Mouse (Mus musculus): ENCODE measurements around the gene Lsm10. TPM values are rescaled to one million over a fixed set of nuclear protein-coding genes. Genes with fewer than 3 reads are reported as not detected.

Lsm10 gene
- polyA plus RNA-seq, 1 experiment from 2014 or later, result 47.8 TPM

DNA sequence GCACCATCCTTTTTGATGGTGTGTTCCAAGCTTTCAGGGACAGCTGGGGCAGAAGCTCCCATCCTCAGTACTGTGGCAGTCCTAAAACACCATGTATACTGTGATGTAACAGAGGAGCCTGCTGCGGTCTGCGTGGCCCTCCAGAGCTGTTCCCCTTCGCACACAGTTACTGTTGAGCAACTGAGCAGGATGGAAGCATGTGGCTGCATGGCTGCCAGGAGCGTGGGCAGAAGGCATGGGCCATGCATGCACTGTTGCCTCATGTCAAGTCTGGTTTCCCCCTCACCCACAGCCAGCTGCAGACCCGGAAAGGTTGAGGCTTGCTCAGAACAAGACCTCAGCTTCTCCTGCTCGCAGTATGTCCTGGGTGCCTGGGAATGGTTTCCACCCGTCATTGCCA lies 31.2 kb upstream of the Lsm10 start:
- DNase-seq (no peak), ATAC-seq (ENCODE audit: low FRiP score, low TSS enrichment) (no peak)
- H3K4me3 ChIP-seq (replicated peaks; ENCODE audit: low read depth, low read length), result no peak overlapping the region
- H3K36me3 ChIP-seq (ENCODE audit: control insufficient read depth, insufficient read depth, low read length), result no peaks in the 10 kb centered on the region
- no peak overlapping the region for H3K4me2 ChIP-seq (ENCODE audit: low read length)
- H3K27ac ChIP-seq (replicated peaks; ENCODE audit: low read depth, low read length), result no peak overlapping the region
- 90% methylated on average over 7 of the region's 7 CpGs for WGBS
- no peaks in the 10 kb centered on the region for H3K27me3 ChIP-seq (ENCODE audit: control insufficient read depth, insufficient read depth, low read length)
- no peaks in the 10 kb centered on the region for H3K9me3 ChIP-seq (ENCODE audit: control insufficient read depth, low read length)
- no peak overlapping the region for H3K9ac ChIP-seq (replicated peaks; ENCODE audit: low read length)
- no peaks in the 10 kb centered on the region for H3K4me1 ChIP-seq (ENCODE audit: control insufficient read depth, insufficient read depth, low read length)

DNA sequence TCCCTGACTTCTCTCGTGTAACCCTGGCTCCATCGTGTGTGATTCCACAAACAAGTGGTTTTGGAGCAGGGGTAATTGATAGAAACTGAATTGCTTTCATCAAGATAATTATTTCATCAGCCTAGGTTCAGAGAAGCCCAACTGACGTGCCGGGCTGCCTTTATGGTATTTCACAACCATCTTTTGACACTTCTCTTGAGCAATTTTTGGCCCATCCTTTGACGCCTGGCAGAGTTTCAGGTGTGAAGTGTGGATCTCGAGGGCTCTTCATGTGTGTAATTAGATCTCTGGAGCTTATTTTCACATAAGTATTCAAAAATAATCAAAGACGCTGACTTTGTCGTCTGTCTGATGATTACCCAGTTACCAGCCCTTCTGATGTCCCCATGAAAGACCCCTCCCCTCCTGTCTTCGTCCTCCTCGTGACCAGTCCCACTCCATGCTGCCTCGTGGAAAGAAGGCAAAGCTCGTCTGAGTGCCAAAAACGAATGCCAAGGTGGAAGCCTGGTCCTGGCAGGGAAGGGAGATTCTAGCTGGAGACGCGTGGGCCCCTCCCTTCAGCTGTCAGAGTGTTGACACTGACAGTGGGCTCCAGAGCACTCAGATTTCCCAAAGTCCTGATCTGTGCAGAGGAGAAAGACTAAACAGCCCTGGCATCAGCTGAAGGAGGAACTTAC lies 28.9 kb upstream of the Lsm10 start:
- no peak for DNase-seq
- 80% methylated on average over 15 of the region's 15 CpGs for WGBS
- Histone ChIP-seq H3K4me3 (replicated peaks; ENCODE audit: low read depth, low read length) (no peak overlapping the region), H3K27ac (replicated peaks; ENCODE audit: low read depth, low read length) (no peak overlapping the region), H3K27me3 (ENCODE audit: control insufficient read depth, insufficient read depth, low read length) (no peaks in the 10 kb centered on the region), H3K9ac (replicated peaks; ENCODE audit: low read length) (no peak overlapping the region), H3K4me1 (ENCODE audit: control insufficient read depth, insufficient read depth, low read length) (no peaks in the 10 kb centered on the region), H3K9me3 (ENCODE audit: control insufficient read depth, low read length) (no peaks in the 10 kb centered on the region), H3K4me2 (ENCODE audit: low read length) (no peak overlapping the region), H3K36me3 (ENCODE audit: control insufficient read depth, insufficient read depth, low read length) (no peaks in the 10 kb centered on the region)
- no peak for ATAC-seq (ENCODE audit: low FRiP score, low TSS enrichment)

DNA sequence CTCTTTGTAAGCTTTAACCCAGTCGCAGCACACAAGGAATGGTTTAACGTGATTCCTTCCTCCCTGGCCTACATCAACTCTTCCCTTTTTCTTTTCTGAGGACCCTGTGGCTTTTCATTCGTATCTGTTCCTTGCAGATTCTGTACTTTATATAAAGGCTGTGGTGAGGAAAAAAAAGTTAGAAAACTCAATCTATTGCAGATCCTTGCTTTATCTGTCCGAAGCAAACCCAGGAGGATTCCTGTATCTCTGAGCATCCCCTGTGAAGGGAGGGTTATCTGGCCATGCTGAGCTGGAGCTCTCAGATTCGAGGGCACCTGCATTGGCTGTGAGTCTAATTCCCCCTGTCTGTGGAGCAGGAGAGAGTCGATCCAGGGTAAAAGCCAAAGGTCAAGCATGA lies 27.6 kb upstream of the Lsm10 start:
- Histone ChIP-seq H3K4me1 (ENCODE audit: control insufficient read depth, insufficient read depth, low read length) (no peaks in the 10 kb centered on the region), H3K9ac (replicated peaks; ENCODE audit: low read length) (no peak overlapping the region), H3K36me3 (ENCODE audit: control insufficient read depth, insufficient read depth, low read length) (no peaks in the 10 kb centered on the region), H3K27me3 (ENCODE audit: control insufficient read depth, insufficient read depth, low read length) (no peaks in the 10 kb centered on the region), H3K4me2 (ENCODE audit: low read length) (no peak overlapping the region), H3K27ac (replicated peaks; ENCODE audit: low read depth, low read length) (no peak overlapping the region), H3K4me3 (replicated peaks; ENCODE audit: low read depth, low read length) (no peak overlapping the region), H3K9me3 (ENCODE audit: control insufficient read depth, low read length) (no peaks in the 10 kb centered on the region)
- ATAC-seq (ENCODE audit: low FRiP score, low TSS enrichment) (no peak), DNase-seq (no peak)
- WGBS, result 87% methylated on average over 6 of the region's 6 CpGs

DNA sequence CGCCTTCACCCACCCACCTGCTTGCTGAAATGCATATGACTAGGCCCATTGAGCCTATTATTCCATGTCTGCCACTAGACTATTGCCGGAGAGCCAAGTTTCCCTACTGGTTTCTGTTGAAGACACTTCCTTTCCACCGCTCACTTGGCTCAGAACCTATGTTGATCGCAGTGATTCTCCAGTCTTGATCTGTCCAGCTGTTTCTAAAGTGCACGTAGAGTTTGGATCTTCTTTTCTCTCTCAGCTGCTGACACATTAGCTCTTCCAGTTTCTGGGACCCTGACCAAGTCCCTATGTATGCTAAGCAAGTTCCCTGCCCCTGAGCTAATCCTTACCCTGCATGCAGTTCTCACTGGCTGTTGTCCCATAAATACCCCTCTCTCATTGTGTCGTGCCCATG lies 18.6 kb upstream of the Lsm10 start:
- Histone ChIP-seq H3K4me3 (replicated peaks; ENCODE audit: low read depth, low read length) (no peak overlapping the region), H3K4me1 (ENCODE audit: control insufficient read depth, insufficient read depth, low read length) (no peaks in the 10 kb centered on the region), H3K27me3 (ENCODE audit: control insufficient read depth, insufficient read depth, low read length) (no peaks in the 10 kb centered on the region), H3K9me3 (ENCODE audit: control insufficient read depth, low read length) (no peaks in the 10 kb centered on the region), H3K9ac (replicated peaks; ENCODE audit: low read length) (no peak overlapping the region), H3K27ac (replicated peaks; ENCODE audit: low read depth, low read length) (no peak overlapping the region), H3K36me3 (ENCODE audit: control insufficient read depth, insufficient read depth, low read length) (peaks cover 21% of the 10 kb centered on the region), H3K4me2 (ENCODE audit: low read length) (no peak overlapping the region)
- no peak for DNase-seq
- 82% methylated on average over 6 of the region's 6 CpGs for WGBS
- ATAC-seq (ENCODE audit: low FRiP score, low TSS enrichment), result no peak

DNA sequence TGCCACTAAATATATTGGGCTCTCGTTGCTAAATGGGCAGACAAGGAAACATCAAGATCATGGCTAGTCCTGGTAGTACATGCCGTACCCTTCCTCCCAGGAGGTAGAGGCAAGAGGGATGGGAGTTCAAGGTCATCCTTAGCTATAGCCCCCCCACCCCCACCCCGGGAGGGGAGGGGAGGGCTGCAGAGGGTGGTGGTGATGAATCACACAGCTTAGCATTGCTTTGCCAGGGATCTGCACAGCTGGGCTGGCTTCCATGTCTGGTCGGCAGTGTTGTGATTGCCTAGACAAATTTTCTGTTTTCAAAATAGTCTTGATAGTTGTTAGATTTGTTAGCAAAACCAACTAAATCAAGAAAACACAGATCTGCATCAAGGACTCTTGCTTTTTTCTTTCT lies 17.2 kb upstream of the Lsm10 start:
- DNase-seq, result no peak
- H3K27me3 ChIP-seq (ENCODE audit: control insufficient read depth, insufficient read depth, low read length), result no peaks in the 10 kb centered on the region
- no peaks in the 10 kb centered on the region for H3K4me1 ChIP-seq (ENCODE audit: control insufficient read depth, insufficient read depth, low read length)
- no peak for ATAC-seq (ENCODE audit: low FRiP score, low TSS enrichment)
- H3K4me2 ChIP-seq (ENCODE audit: low read length), result no peak overlapping the region
- no peak overlapping the region for H3K4me3 ChIP-seq (replicated peaks; ENCODE audit: low read depth, low read length)
- 81% methylated on average over 4 of the region's 4 CpGs for WGBS
- H3K36me3 ChIP-seq (ENCODE audit: control insufficient read depth, insufficient read depth, low read length), result peaks cover 28% of the 10 kb centered on the region
- H3K9ac ChIP-seq (replicated peaks; ENCODE audit: low read length), result no peak overlapping the region
- no peak overlapping the region for H3K27ac ChIP-seq (replicated peaks; ENCODE audit: low read depth, low read length)
- no peaks in the 10 kb centered on the region for H3K9me3 ChIP-seq (ENCODE audit: control insufficient read depth, low read length)

DNA sequence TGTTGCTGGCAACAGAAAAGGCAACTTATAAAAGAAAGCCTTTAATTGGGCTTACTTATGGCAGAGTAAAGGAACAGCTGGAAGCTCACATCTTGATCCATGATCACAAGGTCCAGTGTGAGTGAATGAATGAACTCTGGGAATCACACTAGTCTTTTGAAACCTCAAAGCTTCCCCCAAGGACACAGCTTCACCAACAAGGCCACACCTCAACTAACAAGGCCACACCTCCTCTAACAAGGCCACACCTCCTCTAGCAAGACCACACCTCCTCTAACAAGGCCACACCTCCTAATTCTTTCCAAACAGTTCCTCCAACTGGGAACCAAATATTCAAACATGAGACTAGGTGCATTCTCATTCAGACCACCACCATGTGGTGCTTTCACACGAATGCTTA lies 14.8 kb upstream of the Lsm10 start:
- Histone ChIP-seq H3K4me2 (ENCODE audit: low read length) (no peak overlapping the region), H3K4me3 (replicated peaks; ENCODE audit: low read depth, low read length) (no peak overlapping the region), H3K4me1 (ENCODE audit: control insufficient read depth, insufficient read depth, low read length) (no peaks in the 10 kb centered on the region), H3K9ac (replicated peaks; ENCODE audit: low read length) (no peak overlapping the region), H3K36me3 (ENCODE audit: control insufficient read depth, insufficient read depth, low read length) (peaks cover 19% of the 10 kb centered on the region), H3K27me3 (ENCODE audit: control insufficient read depth, insufficient read depth, low read length) (no peaks in the 10 kb centered on the region), H3K27ac (replicated peaks; ENCODE audit: low read depth, low read length) (no peak overlapping the region), H3K9me3 (ENCODE audit: control insufficient read depth, low read length) (no peaks in the 10 kb centered on the region)
- 96% methylated on average over 1 of the region's 1 CpGs for WGBS
- ATAC-seq (ENCODE audit: low FRiP score, low TSS enrichment) (no peak), DNase-seq (no peak)

DNA sequence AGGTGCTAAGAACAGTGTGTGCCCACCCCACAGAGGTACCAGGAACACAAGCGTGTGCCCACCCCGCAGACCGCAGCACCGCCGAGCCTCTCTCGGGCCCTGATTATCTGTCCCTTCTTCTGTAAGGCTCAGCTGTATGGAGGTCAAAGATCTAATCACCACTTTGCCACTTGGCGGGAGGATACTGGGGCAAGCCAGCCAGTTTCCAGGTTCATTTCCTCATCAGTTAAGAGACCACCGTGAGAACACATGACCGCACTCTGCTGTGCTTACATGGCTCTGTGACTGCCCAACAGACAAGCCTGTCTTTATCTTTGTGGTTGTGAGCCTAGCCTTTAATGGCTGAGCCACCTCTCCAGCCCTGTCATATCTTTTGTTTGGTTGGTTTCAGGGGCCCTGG lies 13.4 kb upstream of the Lsm10 start:
- ATAC-seq (ENCODE audit: low FRiP score, low TSS enrichment) (no peak), DNase-seq (no peak)
- Histone ChIP-seq H3K27me3 (ENCODE audit: control insufficient read depth, insufficient read depth, low read length) (no peaks in the 10 kb centered on the region), H3K27ac (replicated peaks; ENCODE audit: low read depth, low read length) (no peak overlapping the region), H3K36me3 (ENCODE audit: control insufficient read depth, insufficient read depth, low read length) (peaks cover 23% of the 10 kb centered on the region), H3K9ac (replicated peaks; ENCODE audit: low read length) (no peak overlapping the region), H3K4me1 (ENCODE audit: control insufficient read depth, insufficient read depth, low read length) (no peaks in the 10 kb centered on the region), H3K4me3 (replicated peaks; ENCODE audit: low read depth, low read length) (no peak overlapping the region), H3K9me3 (ENCODE audit: control insufficient read depth, low read length) (no peaks in the 10 kb centered on the region), H3K4me2 (ENCODE audit: low read length) (no peak overlapping the region)
- 96% methylated on average over 9 of the region's 9 CpGs for WGBS

DNA sequence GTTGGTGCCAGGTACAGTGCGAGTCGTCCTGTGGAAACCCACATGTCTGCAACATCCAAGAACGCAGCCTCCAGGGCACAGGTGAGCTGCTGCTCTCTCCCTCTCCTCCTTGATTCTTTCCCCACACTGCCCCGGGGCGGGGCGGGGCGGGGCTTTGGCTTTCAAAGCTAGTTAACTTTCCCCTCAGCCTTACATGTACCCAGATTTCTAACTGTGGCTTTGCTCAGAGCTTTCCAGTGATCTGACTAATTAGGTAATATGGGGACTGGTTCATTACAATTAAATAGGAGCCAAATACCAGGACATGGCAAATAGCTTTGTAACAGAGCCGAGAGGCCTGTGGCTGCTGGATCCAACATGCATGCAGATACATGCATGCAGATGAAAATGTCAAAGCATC lies 12.0 kb upstream of the Lsm10 start:
- Histone ChIP-seq H3K4me1 (ENCODE audit: control insufficient read depth, insufficient read depth, low read length) (no peaks in the 10 kb centered on the region), H3K9me3 (ENCODE audit: control insufficient read depth, low read length) (no peaks in the 10 kb centered on the region), H3K9ac (replicated peaks; ENCODE audit: low read length) (no peak overlapping the region), H3K4me2 (ENCODE audit: low read length) (no peak overlapping the region), H3K4me3 (replicated peaks; ENCODE audit: low read depth, low read length) (no peak overlapping the region), H3K27ac (replicated peaks; ENCODE audit: low read depth, low read length) (no peak overlapping the region), H3K36me3 (ENCODE audit: control insufficient read depth, insufficient read depth, low read length) (peaks cover 34% of the 10 kb centered on the region), H3K27me3 (ENCODE audit: control insufficient read depth, insufficient read depth, low read length) (no peaks in the 10 kb centered on the region)
- DNase-seq, result no peak
- ATAC-seq (ENCODE audit: low FRiP score, low TSS enrichment), result no peak
- 79% methylated on average over 8 of the region's 8 CpGs for WGBS

DNA sequence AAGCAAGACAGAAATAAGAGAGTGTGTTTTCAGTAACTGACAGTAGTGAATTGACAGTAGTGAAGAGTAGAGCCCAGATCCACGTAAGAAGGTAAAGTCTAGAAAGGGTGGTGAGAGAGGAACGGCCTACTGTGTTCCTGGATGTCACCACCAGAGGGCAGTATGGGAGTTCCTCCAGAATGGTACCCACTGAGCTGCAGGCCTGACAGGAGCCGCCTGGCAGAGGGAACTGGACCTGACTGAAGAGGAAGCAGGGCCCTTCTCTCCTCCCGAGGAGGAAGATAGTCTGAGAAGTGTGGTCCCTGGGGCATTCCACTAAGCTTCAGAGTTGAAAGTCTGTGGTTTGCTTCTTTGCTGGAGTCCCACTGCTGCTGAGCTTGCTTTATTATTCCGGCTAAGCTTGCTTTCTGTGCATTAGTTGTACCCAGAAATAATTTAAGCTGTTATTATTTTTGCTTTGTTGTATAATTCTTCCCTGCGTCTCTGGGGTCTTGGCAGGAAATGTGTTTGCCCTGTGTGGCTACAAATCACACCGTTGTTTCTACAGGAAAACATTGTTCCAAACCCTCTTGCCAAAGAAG lies 10.3 kb upstream of the Lsm10 start:
- DNase-seq (peak; percentile 91), ATAC-seq (ENCODE audit: low FRiP score, low TSS enrichment) (no peak; the same call in 1 of the 2 replicates)
- peaks cover 34% of the 10 kb centered on the region for H3K36me3 ChIP-seq (ENCODE audit: control insufficient read depth, insufficient read depth, low read length)
- H3K4me1 ChIP-seq (ENCODE audit: control insufficient read depth, insufficient read depth, low read length), result no peaks in the 10 kb centered on the region
- H3K27ac ChIP-seq (replicated peaks; ENCODE audit: low read depth, low read length), result no peak overlapping the region
- H3K9me3 ChIP-seq (ENCODE audit: control insufficient read depth, low read length), result no peaks in the 10 kb centered on the region
- no peaks in the 10 kb centered on the region for H3K27me3 ChIP-seq (ENCODE audit: control insufficient read depth, insufficient read depth, low read length)
- no peak overlapping the region for H3K4me3 ChIP-seq (replicated peaks; ENCODE audit: low read depth, low read length)
- H3K9ac ChIP-seq (replicated peaks; ENCODE audit: low read length), result no peak overlapping the region
- WGBS, result 36% methylated on average over 7 of the region's 7 CpGs
- H3K4me2 ChIP-seq (ENCODE audit: low read length), result no peak overlapping the region
